Mouse (Mus musculus) brain, embryonic 14.5 days (tissue): ENCODE results near the gene Ndnf.

Experiments
- CTCF ChIP-seq: fragments of 200-500 bp; IDR thresholded peaks from 2 replicates; pipeline ENCODE4 v1.5.1; 2012; ENCODE audit warnings: inconsistent platforms, mild to moderate bottlenecking, moderate library complexity, borderline replicate concordance; ENCODE audit not compliant: insufficient read depth, insufficient read length; ENCODE audit errors: extremely low read depth
- POLR2A ChIP-seq: fragments of 200-500 bp; IDR thresholded peaks from 2 replicates; pipeline ENCODE4 v1.6.1; 2012; ENCODE audit warnings: mild to moderate bottlenecking, inconsistent platforms, borderline replicate concordance; ENCODE audit not compliant: poor library complexity, insufficient read depth, insufficient read length, severe bottlenecking; ENCODE audit errors: extremely low read depth

- TF ChIP-seq POLR2A (no peak), CTCF (no peak)
Observed at GRCm38 (mm10) chr6:65743144-65743870, 71.9 kb downstream of the Ndnf start.
